Mouse (Mus musculus) naive thymus-derived CD4-positive, alpha-beta T cell, adult 2 months (primary cell): ENCODE measurements around the gene Gsta2.
"Not testable (repeated sequence)": the region's sequence is repeated elsewhere in the genome, so short reads cannot be mapped to it uniquely, and the experiment has no call there.

Source experiments
- DNase-seq: peaks from one replicate; pipeline ENCODE4 v3.0.0-alpha.2; 2011; ENCODE audit warnings: low read depth

The Gsta2 gene

GRCm38 (mm10) chr9:78299143-78299542 lies 56.4 kb downstream of the Gsta2 start:
- DNase-seq: not testable (repeated sequence)

DNA sequence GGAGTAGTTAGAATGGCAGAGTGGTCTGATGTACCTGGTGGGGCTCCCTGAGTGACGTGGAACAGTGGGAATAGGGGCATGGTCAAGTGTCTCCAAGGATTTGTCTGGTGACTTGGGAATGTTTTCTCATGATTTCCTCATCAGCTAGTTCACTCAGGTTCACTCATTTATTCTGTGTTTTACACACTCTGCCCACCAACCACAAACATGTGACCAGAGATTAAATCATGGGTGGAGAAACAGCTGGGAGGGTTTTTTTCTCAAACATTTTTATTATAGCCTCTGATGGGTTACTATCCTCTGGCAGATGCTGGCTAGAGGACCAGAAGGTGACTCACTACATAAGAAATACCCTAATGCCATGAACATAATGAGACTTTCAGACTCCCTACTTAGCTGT lies 57.4 kb downstream of the Gsta2 start:
- DNase-seq: no peak

DNA sequence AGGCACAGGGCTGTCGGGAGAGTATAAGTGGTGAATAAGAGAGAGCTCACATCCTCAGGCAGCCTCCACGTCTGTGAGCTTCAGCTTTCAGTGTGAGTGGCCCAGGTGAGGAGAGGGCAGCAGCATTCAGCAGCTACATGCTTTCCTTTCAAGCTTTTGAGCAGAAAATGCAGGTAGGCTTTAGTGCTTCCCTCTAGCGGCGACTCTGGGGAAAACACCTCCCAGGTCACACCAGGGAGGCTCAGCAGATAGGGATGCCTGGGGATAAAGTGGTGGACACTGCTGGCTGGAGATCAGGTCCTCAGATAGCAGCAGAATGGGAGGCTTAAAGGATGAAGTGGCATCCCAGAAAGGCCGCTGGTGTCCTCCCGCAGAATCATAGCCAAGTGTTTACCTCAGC lies 59.5 kb downstream of the Gsta2 start:
- DNase-seq: peak; percentile 47

DNA sequence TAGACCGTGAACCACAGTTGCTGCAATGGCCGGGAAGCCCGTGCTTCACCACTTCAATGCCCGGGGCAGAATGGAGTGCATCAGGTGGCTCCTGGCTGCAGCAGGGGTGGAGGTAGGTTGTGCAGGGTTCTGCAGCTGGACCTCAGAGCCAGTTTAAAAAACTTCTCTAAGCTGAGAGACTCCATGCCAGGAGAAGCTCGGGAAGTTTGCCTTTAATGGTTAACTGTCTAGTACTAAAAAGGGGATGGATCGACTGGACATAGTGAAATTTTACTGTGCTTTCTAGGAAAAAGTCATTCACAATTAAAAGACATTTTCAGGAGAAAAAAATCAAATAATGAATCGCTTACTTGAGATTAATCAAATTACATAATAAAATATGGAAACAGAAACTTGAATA lies 60.8 kb downstream of the Gsta2 start:
- not testable (repeated sequence) for DNase-seq

DNA sequence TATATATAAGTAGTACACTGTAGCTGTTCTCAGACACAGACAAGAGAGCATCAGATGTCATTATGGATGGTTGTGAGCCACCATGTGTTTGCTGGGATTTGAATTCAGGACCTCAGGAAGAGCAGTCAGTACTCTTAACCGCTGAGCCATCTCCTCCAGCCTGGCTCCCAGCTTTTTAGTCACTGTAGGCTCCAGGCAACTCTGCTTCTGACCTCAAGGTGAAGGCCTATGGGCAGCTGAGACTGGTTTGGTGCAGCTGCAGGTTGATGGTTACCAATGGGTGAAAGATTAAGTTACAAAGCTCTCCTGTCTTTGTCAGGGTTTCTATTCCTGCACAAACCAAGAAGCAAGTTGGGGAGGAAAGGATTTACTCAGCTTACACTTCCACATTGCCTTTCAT lies 61.9 kb downstream of the Gsta2 start:
- DNase-seq: not testable (repeated sequence)

DNA sequence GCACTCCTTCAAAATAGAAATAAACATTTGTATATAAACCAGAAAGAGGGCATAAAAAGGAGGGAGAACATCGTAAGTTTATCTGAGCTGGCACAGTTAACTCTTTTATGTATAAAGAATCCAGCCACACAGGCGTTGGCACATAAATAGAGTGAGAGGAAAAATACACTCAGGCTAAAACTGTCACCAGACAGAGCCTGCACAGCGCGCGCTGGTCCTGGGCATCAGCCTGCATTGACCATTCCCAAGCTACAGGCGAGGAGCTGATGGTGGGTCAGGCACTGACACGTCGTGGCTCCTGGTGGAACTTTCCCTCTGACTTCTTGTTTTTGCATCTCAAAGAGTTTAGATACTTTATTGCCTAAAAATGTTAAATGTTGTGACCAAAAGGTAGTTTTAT lies 63.1 kb downstream of the Gsta2 start:
- not testable (repeated sequence) for DNase-seq

DNA sequence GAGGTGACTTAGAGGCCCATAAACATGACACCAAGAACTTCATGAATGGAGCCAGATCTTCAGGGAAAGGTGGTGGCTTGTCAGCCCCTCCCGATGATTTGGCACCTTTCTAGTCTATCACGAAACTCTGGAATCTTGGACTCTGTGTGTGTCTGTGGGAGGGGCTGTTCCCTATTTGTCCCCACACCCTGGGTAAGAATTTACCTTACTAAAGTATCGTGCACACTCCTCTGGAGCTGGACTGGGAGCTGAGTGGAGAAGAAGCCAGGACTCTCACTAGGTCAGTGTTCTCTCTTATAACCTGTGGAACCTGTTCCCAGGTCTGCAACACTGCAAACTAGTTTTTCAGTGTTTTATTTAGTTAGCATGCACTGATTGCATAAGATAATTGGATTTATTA lies 65.9 kb downstream of the Gsta2 start, which contains the start of gene Gm10639:
TSS of gene Gm10639 (plus strand) at position 201 of the 400 bp plus-strand sequence.
- not testable (repeated sequence) for DNase-seq

DNA sequence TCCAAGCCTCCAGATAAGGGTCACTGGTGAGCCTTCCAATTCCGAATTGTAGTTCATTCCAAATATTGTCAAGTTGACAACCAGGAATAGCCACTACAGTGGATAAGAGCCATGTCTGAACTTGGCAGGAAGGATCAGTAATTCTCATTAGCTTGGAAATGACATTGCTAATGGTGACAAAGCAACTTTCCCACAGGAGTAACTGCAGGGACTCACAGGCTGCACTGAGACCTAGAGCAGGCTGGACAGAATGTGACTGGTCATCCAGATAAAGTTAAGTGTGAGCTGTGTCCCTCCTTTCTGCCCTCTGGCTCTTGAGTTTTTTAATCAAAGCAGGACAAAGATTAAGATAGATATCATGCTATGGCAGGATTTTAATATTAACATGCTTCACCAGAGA lies 66.5 kb downstream of the Gsta2 start:
- not testable (repeated sequence) for DNase-seq

DNA sequence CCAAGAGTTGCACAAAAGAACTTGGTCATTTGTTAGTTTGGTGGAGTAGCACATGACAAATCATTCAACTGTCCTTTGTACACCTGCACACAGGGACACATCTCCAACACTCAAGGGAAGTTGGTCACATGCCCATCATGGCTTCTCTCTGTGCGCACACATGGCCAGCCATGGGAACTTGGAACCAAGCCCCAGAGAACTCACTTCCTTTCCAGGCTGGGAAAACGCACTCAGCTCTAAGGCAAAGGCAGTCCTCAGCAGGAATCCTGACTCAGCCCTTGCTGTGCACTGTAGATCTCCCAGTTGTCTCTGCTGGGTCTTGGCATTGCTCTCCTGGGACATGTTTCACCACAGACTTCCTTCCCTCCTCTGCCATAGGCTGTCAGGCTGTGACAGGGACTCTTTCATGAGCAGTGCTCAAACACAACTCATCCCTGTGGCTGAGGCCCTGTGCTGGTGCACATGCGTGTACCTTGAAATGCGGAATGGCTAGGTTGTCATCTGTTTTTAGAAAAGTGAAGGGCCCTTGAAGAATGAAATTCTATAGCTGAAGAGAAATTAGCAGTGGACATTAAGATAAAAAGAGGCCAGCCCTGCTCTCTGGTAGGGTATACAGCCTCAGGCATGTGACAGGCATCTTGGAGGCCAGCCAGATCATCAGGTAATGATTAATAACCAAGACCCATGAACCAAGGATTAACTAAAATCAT lies 73.4 kb downstream of the Gsta2 start:
- not testable (repeated sequence) for DNase-seq
